ENCODE assay signal across 21 mouse cellular contexts in genomic region chr9:116967317-116967716, GRCm38 (mm10).
DNase-seq lines count a peak whose midpoint lies in the region; ATAC-seq and TF ChIP-seq lines count a peak whose summit lies in the region.
"Had no signal": no experiment of that assay in that cellular context is flagged by ENCODE, and none has a peak within 500 bp of the region (broad histone marks: within the 10 kb centered on the region; RNA-seq: fewer than 3 reads in every experiment).

No protein-coding gene starts in this region.

- TF ChIP-seq POLR2A in heart, adult 2 months (IDR thresholded peaks at IDR 0.05; ENCODE audit: insufficient read depth, low read depth, low read length) = no peak

- no peaks in the 10 kb centered on the region for H3K9me3 ChIP-seq in heart, postnatal 0 days (replicated peaks; ENCODE audit: control insufficient read depth, low read length)
- H3K9me3 ChIP-seq in limb, embryonic 10.5 days (replicated peaks) = no peaks in the 10 kb centered on the region
- no peaks in the 10 kb centered on the region; the same call in 1 of the 2 replicates for H3K9me3 ChIP-seq in intestine, embryonic 16.5 days (ENCODE audit: control insufficient read depth, low read length)

- ATAC-seq in heart, postnatal 0 days (ENCODE audit: insufficient read depth, low read depth) = peak; percentile 53; the same call in 1 of the 2 replicates
- ATAC-seq in intestine, embryonic 16.5 days = no peak
- ATAC-seq: activated CD4-positive, CD25-positive, alpha-beta regulatory T cell, adult 4 months; CD4-positive, CD25-positive, alpha-beta regulatory T cell, adult 4 months; Patski had no signal

- no peak for TF ChIP-seq CTCF in heart, adult 2 months (IDR thresholded peaks at IDR 0.05)
- TF ChIP-seq CTCF in heart, postnatal 0 days (IDR thresholded peaks at IDR 0.05; ENCODE audit: low read depth) = no peak

- H3K4me1 ChIP-seq in heart, adult 2 months (ENCODE audit: control insufficient read depth, insufficient read depth, low read length) = no peaks in the 10 kb centered on the region
- H3K4me1 ChIP-seq in heart, postnatal 0 days (ENCODE audit: control insufficient read depth, insufficient read depth) = no peaks in the 10 kb centered on the region
- peaks cover 23% of the 10 kb centered on the region for H3K4me1 ChIP-seq in limb, embryonic 10.5 days
- peaks cover 3% of the 10 kb centered on the region; the same call in 1 of the 2 replicates for H3K4me1 ChIP-seq in intestine, embryonic 16.5 days (ENCODE audit: control insufficient read depth, insufficient read depth, low read length)

- TF ChIP-seq EP300 in heart, adult 2 months (IDR thresholded peaks at IDR 0.05; ENCODE audit: insufficient read depth, low read depth, low read length) = no peak
- no peak for TF ChIP-seq EP300 in heart, postnatal 0 days (IDR thresholded peaks at IDR 0.05; ENCODE audit: low read depth)

- DNase-seq in heart, adult 11 months = peak; percentile 70
- no peak for DNase-seq in heart, adult 2 months
- peak; percentile 26 for DNase-seq in heart, postnatal 0 days (ENCODE audit: low spot score)
- no peak for DNase-seq in heart, adult 18-20 months
- no peak for DNase-seq in limb, embryonic 10.5 days (ENCODE audit: low spot score)
- DNase-seq: adrenal gland, adult 2 months; adrenal gland, adult 8-10 months; adrenal gland, postnatal 10 days; adrenal gland, postnatal 14 days; adrenal gland, postnatal 25 days; adrenal gland, postnatal 36 days; B cell, adult 2 months; cerebellum, adult 11 months; cerebellum, adult 11-12 months; cerebellum, adult 18-20 months had no signal

- intact Hi-C loops in heart, adult 2 months (cut with DNase I) = no loop called here

- no peak overlapping the region for H3K9ac ChIP-seq in heart, adult 2 months (ENCODE audit: low read depth, low read length)
- H3K9ac ChIP-seq in heart, postnatal 0 days (replicated peaks; ENCODE audit: low read depth, low read length) = no peak overlapping the region
- no peak overlapping the region for H3K9ac ChIP-seq in intestine, embryonic 16.5 days (ENCODE audit: low read depth, low read length)

- no peaks in the 10 kb centered on the region for H3K79me2 ChIP-seq in heart, adult 2 months (replicated peaks; ENCODE audit: control insufficient read depth, insufficient read depth, low read length)

- WGBS in heart, adult 2 months = 72% methylated on average over 3 of the region's 3 CpGs
- 35% methylated on average over 3 of the region's 3 CpGs for WGBS in heart, postnatal 0 days
- 94% methylated on average over 3 of the region's 3 CpGs for WGBS in limb, embryonic 10.5 days
- WGBS in intestine, embryonic 16.5 days = 98% methylated on average over 3 of the region's 3 CpGs

- H3K27ac ChIP-seq in heart, adult 2 months = no peak overlapping the region
- H3K27ac ChIP-seq in heart, postnatal 0 days (ENCODE audit: low read depth) = no peak overlapping the region
- H3K27ac ChIP-seq in limb, embryonic 10.5 days = peak overlapping the region; percentile 38; the same call in 1 of the 2 replicates
- no peak overlapping the region for H3K27ac ChIP-seq in intestine, embryonic 16.5 days (ENCODE audit: low read length)

- no peaks in the 10 kb centered on the region for H3K36me3 ChIP-seq in heart, adult 2 months (ENCODE audit: control insufficient read depth, insufficient read depth, low read length)
- H3K36me3 ChIP-seq in heart, postnatal 0 days (replicated peaks; ENCODE audit: control insufficient read depth, insufficient read depth, low read length) = no peaks in the 10 kb centered on the region
- H3K36me3 ChIP-seq in limb, embryonic 10.5 days = peaks cover 5% of the 10 kb centered on the region; the same call in 1 of the 2 replicates
- no peaks in the 10 kb centered on the region for H3K36me3 ChIP-seq in intestine, embryonic 16.5 days (ENCODE audit: control insufficient read depth, insufficient read depth, low read length)
- H3K36me3 ChIP-seq: G1E had no signal

- H3K4me2 ChIP-seq in heart, postnatal 0 days (ENCODE audit: low read depth, low read length) = no peak overlapping the region
- no peak overlapping the region for H3K4me2 ChIP-seq in intestine, embryonic 16.5 days (ENCODE audit: low read depth, low read length)

- no peak overlapping the region for H3K4me3 ChIP-seq in heart, adult 2 months
- no peak overlapping the region for H3K4me3 ChIP-seq in heart, postnatal 0 days (ENCODE audit: low read depth, low read length)
- no peak overlapping the region for H3K4me3 ChIP-seq in limb, embryonic 10.5 days
- no peak overlapping the region for H3K4me3 ChIP-seq in intestine, embryonic 16.5 days (ENCODE audit: low read length)

- no peaks in the 10 kb centered on the region for H3K27me3 ChIP-seq in heart, adult 2 months (ENCODE audit: control insufficient read depth, insufficient read depth, low read length)
- no peaks in the 10 kb centered on the region for H3K27me3 ChIP-seq in heart, postnatal 0 days (ENCODE audit: control insufficient read depth, insufficient read depth, low read length)
- no peaks in the 10 kb centered on the region for H3K27me3 ChIP-seq in limb, embryonic 10.5 days (ENCODE audit: low read depth, poor library complexity, severe bottlenecking)
- H3K27me3 ChIP-seq in intestine, embryonic 16.5 days (replicated peaks; ENCODE audit: control insufficient read depth, insufficient read depth, low read length) = no peaks in the 10 kb centered on the region
- H3K27me3 ChIP-seq: CH12.LX, Patski had no signal

Comparison
In these comparisons a context has a peak if more than half of its experiments do, and no peak if none do; other contexts are left out.
1. DNase-seq: peak in heart, adult 11 months (single experiment) and heart, postnatal 0 days (single experiment); none in heart, adult 2 months (0 of 2), heart, adult 18-20 months (0 of 2) and limb, embryonic 10.5 days (single experiment).